Mouse (Mus musculus) layer of hippocampus, adult 6 months (tissue): ENCODE data around the gene Arhgdia. TPM values are rescaled to one million over a fixed set of nuclear protein-coding genes. Genes with fewer than 3 reads are reported as not detected.

Experiments used
- long read RNA-seq, 2 experiments: library from polyadenylated mRNA; unstranded; transcript quantifications; one replicate each; pipeline ENCODE4 v2.0.0; 2019 to 2020
- microRNA-seq: library from miRNA; unstranded; fragments of <30 nt; microRNA quantifications from one replicate; pipeline ENCODE4 v1.2.0, GENCODE M21; 2020
- polyA plus RNA-seq: library from polyadenylated mRNA; unstranded; fragments of <200 nt; fragmentation: Nextera tagmentation; gene quantifications from 2 replicates; pipeline ENCODE4 v1.2.3, GENCODE M21; 2021

The Arhgdia gene
- 199 and 207 TPM in 2 replicates for polyA plus RNA-seq
- long read RNA-seq, experiment 1, transcript Arhgdia-201 (6 exons, 2,150 nt): minor isoform, 17 of 289 reads
- long read RNA-seq, experiment 1, transcript Arhgdia-202 (6 exons, 1,867 nt): major isoform, 222 of 289 reads
- long read RNA-seq, experiment 1, partial matches to known transcripts: 15 of 289 reads
- long read RNA-seq, experiment 1, other reads (novel, unspliced or antisense): 35 of 289 reads
- long read RNA-seq, experiment 2, transcript Arhgdia-201 (6 exons, 2,150 nt): minor isoform, 79 of 1,615 reads
- long read RNA-seq, experiment 2, transcript Arhgdia-202 (6 exons, 1,867 nt): major isoform, 1,453 of 1,615 reads
- long read RNA-seq, experiment 2, partial matches to known transcripts: 57 of 1,615 reads
- long read RNA-seq, experiment 2, other reads (novel, unspliced or antisense): 26 of 1,615 reads

DNA sequence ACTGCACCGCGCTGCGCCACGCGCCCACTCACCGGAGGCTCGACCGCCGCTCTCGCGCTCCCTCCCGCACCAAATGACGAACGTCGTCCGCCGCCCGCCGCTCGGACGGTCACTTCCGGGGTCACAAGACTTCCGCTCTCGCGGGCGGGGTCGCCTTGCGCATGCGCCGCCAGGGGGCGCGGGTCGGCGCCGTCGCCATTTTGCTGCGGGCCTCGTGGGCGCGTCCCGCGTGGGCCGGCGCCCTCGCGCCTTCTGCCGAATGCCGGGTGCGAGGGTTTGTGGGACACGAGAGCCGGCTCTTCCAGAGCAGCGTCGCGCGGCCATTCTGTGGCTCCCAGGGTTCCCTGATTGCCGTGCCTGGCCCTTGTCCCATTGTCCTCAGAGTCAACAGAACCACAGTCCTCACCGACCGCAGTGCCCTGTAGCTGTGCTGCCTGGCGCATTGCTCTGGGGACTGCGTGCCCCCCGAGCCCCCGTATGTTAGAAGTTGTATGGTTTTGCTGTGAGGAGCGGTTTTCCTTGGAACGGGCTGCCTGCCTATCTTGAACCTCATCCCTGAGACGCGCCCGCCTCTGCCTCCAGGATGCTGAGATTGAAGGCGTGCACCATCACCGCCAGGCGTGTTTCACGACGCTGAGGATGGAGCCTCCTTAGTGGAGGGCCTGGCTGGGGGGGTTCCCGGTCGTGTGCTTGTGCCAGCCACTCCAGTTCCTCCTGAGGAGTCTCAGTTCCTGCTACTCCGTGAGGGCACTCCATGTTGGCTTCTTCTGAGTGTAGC, at the start of gene Arhgdia:
Gene Arhgdia (minus strand): TSS at position 135 of the 778 bp plus-strand sequence.

DNA sequence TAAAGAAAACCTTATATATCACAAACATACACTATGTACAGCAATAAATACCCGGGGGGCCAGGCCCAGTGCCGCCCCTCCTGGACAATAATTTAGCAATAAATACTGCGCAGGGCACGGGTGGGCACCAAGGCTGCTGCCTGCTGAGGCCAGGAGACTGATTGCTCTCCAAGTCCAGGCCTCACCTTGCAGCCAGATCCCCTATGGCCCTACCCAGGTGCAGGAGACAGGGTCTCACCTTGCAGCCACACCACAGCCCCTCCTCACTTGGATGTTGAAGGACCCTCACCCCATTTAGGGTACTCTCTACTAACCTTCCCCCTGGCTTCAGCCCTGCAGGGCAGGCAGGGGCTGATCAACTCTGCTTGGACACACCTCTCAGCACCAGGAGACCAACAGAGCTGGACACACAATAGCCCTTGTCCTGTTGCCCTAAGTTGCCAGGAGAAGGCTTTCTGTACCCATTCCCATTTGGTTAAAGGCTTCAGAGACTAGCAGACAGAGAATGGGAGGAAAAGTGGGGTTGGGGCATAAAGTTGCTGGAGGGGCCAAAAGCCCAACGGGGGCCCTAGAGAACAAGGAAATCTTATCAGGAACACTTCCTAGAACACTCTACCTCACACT, 43.8 kb upstream of the Arhgdia start, which contains the start of gene Sirt7:
Gene Sirt7 (minus strand): TSS at position 89 of the 624 bp plus-strand sequence.

DNA sequence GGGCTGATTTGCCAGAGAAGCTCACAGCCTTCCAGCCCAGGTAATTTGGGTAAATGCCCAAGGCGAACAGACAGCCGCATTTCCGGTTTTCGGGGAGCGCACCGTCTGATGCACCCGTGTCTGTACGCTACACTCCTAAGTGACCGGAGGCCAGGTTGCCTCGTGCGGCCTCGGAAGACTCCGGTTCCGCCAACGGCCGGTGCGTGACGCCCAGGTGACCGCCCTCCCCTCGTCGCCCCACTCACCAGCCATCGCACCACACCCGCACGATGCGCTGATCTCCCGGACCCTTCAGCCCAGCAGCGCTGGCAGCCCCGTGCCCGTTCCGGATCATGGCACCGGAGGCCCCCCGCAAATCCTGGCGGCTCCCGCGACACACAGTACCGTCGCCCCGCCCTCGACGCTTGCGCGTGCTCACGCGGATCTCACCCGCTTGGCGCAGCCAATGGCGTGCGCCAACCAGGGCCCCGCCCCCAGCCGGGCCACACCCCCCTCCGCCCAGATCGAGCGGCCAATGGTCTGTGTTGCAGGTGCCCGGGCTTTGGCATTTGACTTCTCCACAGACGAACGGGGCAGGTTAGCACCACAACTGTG, 36.2 kb upstream of the Arhgdia start, which contains the start of gene Pcyt2:
Gene Pcyt2 (minus strand): TSS at position 418 of the 594 bp plus-strand sequence.

DNA sequence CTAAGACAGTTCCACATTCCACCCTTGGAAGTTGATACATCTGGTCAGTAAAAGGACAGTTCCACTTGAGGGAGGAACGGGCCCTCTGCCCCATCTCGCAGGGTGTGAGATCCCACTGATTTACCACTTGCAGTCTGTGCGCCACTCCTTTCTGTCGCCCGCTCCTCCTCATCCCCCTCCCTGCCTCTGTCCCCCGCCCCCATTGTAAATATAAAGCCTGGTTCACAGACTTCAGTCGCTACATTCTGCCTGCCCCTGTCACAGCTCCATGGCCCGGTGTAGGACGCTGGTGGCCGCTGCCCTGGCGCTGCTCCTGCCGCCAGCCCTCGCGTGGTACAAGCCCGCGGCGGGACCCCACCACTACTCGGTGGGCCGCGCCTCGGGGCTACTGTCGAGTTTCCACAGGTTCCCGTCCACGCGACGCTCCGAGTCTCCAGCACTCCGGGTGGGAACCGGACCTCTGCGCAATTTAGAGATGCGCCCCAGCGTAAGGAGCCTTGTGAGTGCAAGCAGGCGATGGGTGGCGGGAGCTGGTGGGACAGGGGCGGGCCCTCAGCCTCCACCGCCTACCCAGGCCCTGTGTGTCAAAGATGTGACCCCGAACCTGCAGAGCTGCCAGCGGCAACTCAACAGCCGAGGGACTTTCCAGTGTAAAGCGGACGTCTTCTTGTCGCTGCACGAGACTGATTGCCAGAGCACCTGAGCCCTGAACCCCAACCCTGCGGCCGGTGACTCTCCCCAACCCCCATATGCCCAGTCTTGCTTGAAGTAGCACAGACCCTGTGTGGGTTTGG, 27.0 kb upstream of the Arhgdia start, which contains the start of gene Npb:
Gene Npb (plus strand): TSS at position 237 of the 794 bp plus-strand sequence.

DNA sequence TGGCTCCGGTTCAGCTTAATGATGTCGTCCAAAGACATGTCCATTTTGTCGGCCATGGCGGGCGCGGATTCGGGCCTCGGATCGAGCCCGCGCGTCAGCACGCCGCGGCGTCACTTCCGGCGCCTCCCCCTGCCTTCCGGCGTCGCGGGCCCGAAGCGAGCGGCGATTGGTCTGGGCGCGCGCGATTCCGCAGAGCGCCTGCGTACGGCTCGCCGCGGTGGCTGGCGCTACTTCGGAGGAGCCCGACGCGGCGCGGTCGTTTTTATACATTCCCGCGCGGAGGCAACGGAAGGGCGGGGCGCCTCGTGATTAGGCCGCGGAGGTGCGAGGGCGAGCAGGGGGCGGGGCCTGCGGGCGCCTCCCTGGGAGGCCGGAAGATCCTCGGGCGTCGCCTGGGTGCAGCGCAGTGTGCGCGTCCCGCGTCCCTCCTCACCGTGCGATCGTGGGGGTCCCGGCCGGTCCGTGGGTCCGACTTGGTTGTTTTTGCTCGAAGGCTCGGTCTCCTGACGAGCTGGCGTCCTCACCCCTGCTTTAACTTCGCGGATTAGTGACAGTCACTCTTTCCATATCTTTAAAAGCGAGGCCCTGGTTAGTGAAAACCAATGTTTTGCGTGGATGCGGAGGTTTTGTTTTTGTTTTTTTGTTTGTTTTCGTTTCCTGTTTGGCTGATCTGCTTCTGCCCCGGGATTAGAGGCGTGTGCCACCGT, 17.0 kb upstream of the Arhgdia start, which contains the start of the genes Alyref and Anapc11:
Gene Alyref (minus strand): TSS at position 83 of the 707 bp plus-strand sequence.
Gene Anapc11 (plus strand): TSS at position 139 of the 707 bp plus-strand sequence.

DNA sequence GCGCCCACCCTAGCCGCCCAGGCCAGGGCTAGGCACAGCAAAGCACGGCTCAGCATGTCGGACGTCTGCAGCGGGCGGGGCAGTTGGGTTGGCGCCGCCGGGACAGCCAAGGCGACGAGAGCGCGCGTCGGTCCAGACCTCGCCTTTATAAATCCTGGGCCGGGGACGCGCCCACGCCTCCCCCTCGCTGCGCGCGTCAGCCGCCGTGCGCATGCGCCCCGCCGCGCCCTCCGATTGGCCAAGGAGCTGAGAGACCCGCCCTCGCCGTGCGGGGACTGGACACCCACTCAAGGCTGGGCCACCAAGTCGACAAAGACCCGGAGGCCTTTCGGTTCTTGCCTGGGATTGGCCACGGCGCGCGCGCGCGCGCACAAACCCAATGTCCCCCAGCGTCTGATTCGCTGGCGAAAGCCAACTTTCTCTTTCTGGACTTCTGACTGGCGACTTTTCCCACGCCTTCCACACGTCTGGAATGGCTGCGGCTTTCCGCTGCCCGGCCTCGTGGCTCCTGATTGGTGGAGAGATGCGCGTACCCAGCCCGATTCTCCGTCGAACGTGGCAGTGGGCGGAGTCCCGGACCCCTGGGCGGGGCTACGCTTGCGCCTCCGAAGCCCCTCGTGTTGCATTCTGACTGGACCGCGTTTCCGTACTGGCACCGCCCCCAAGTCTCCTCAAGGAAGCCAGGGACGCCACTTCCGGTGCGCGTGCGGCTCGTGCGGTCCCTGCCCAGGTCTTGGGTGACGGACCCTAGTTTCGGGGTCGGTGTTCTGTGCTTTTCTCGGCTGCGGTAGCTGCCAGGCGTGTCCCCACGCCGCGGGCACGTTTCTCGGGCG, 8.5 kb downstream of the Arhgdia start, which contains the start of gene P4hb:
Gene P4hb (minus strand): TSS at position 502 of the 833 bp plus-strand sequence.

DNA sequence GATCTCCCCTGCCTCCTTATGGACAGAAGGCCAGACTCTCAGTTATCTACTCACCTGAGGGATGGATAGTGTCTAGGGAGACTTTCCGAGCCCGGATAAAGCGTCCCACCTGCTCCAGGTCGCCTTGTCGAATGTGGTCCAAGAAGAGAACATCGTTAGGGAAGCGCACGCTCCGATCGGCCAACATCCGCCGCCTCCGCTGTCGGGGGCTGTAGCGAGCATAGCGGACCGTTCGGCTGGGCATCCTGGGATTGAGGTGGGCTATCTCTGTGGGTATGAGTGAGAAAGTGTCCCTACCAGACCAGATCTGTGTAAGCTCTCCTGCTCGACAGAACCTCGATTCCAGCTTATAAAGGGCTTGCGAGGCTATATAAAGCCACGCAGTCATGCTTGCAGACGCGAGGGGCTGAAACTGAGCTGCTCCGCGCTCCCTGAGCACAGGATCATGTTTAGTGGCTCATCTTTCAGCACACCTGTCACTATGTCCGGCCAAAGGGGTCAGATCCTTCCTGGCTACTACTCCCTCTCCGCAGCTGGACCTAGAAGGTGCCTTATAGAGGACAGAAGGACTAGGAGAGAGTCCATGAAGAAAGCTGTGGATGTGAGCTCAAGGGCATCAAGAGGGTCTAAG, 30.5 kb downstream of the Arhgdia start, which contains the start of gene Ppp1r27:
Gene Ppp1r27 (minus strand): TSS at position 323 of the 631 bp plus-strand sequence.

DNA sequence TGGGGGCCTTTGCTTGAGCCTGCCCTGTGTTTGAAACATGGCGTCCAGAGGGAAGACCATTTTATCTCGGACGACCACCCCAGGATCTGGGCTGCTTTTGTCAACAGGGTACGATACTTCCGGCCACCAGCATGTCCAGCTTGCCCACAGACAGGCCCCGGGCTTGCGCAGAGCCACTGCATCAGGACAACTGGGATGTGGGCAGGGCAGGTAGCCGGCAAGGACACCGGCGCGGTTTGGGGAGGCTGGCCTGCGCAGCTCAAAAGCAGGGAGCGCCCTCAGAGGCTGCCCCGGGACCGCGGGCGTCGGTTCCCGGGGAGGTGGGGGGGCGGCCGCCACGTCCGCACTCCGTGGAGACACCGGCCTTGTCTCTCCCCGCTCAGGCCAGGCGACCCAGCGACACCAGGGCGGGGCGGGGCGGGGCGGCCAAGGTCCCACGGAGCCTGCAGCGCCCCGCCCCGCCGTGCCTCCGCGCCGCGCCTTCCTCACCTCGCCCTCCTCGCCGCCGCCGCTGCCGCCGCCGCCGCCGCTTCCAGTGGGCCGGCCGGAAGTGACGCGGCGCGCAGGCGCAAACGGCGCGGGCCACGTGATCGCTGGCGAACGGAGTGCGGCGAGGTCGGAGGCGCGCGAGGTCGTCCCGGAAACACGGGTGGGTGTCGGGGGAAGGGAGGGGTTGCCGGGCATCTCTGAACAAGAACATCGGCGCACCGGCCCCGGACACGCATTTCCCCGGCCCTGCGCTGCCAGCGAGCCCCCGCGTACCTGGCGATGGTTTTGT, 32.1 kb downstream of the Arhgdia start, which contains the start of gene Mcrip1:
Gene Mcrip1 (minus strand): TSS at position 560 of the 778 bp plus-strand sequence.

DNA sequence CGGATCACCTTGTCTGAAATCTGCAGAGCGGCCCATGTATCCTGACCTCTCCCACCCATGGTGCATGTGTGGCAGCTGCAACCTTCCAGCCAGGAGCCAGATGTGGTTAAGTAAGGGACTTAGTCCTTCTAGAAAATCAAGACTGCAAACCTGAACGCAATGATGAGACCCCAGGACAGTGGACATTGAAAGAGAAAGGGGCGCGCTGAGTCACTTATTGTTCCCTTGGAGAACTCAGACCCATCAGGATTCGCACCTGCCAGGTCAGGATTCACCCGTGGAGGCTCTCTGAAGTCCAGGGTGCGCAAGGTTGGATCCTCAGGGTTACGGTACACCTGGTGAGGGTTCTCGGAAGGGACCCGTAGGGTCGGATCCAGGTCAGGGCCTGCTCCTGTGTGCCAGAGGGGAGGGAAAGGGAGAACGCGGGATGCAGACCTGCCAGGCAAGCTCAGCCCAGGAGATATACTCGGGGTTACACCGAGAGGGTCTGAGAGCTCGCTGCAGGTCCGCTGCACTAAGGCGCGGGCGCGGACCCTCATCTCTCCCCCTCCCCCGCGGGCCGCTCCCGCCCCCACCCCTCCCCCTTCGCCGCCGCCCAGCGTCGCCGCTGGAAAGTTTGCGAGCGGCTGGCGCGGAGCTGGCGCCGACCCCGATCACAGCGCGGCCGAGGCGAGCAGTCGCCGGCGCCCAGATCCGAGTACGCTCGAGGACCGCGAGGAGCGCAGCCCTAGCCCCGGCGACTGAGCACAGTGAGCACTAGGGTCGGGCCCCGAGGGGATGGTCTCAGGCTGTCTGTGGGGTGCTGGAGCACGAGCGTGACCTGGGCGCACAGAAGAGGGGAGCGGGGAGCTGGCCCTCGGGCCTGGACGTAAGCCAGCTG, 51.1 kb downstream of the Arhgdia start, which contains the start of gene Gcgr:
Gene Gcgr (plus strand): TSS at position 615 of the 880 bp plus-strand sequence.

Small RNAs within 50 kb of the gene (microRNA-seq; reads per million reads assigned to microRNA genes)
- gene Mir6936: 7.5 reads per million, percentile 26 among the genes with 10 or more reads in this experiment

Other genes with a start within 250 kb of the Arhgdia start
- 2,332 and 2,802 TPM in 2 replicates for gene Actg1, start 233.1 kb downstream of the Arhgdia start, polyA plus RNA-seq
- gene Fscn2, start 220.1 kb downstream of the Arhgdia start, polyA plus RNA-seq: 1.6 TPM in 2 replicates
- 8.4 and 9.4 TPM in 2 replicates for gene Faap100, start 202.9 kb downstream of the Arhgdia start, polyA plus RNA-seq
- gene Nploc4, start 143.9 kb downstream of the Arhgdia start, polyA plus RNA-seq: 5.8 and 6.1 TPM in 2 replicates
- gene Tspan10, start 139.0 kb downstream of the Arhgdia start, polyA plus RNA-seq: 0.21 TPM in 1 of 2 replicates, not detected in the other
- gene Pde6g, start 128.1 kb downstream of the Arhgdia start, polyA plus RNA-seq: 0.58 and 1.0 TPM in 2 replicates
- 31.7 and 34.6 TPM in 2 replicates for gene Oxld1, start 123.6 kb downstream of the Arhgdia start, polyA plus RNA-seq
- 29.5 and 39.5 TPM in 2 replicates for gene Ccdc137, start 123.5 kb downstream of the Arhgdia start, polyA plus RNA-seq
- 87.8 and 95.3 TPM in 2 replicates for gene Arl16, start 114.0 kb downstream of the Arhgdia start, polyA plus RNA-seq
- 104 and 110 TPM in 2 replicates for gene Mrpl12, start 97.0 kb downstream of the Arhgdia start, polyA plus RNA-seq
- gene Slc25a10, start 89.8 kb downstream of the Arhgdia start, polyA plus RNA-seq: 13.3 and 13.5 TPM in 2 replicates
- gene Gcgr, start 50.9 kb downstream of the Arhgdia start, polyA plus RNA-seq: 0.06 TPM in 1 of 2 replicates, not detected in the other
- gene Mcrip1, start 31.9 kb downstream of the Arhgdia start, polyA plus RNA-seq: 224 and 238 TPM in 2 replicates
- not detected in 2 replicates for gene Ppp1r27, start 30.5 kb downstream of the Arhgdia start, polyA plus RNA-seq
- 126 and 135 TPM in 2 replicates for gene P4hb, start 8.4 kb downstream of the Arhgdia start, polyA plus RNA-seq
- 8.1 and 9.0 TPM in 2 replicates for gene Alyref, start 16.7 kb upstream of the Arhgdia start, polyA plus RNA-seq
- 89.9 and 107 TPM in 2 replicates for gene Anapc11, start 16.8 kb upstream of the Arhgdia start, polyA plus RNA-seq
- gene Npb, start 26.9 kb upstream of the Arhgdia start, polyA plus RNA-seq: 2.9 and 3.2 TPM in 2 replicates
- 107 and 110 TPM in 2 replicates for gene Pcyt2, start 36.3 kb upstream of the Arhgdia start, polyA plus RNA-seq
- gene Sirt7, start 43.6 kb upstream of the Arhgdia start, polyA plus RNA-seq: 18.0 and 18.2 TPM in 2 replicates
- 12.7 and 13.4 TPM in 2 replicates for gene Mafg, start 52.0 kb upstream of the Arhgdia start, polyA plus RNA-seq
- 3.6 and 4.8 TPM in 2 replicates for gene Pycr1, start 62.1 kb upstream of the Arhgdia start, polyA plus RNA-seq
- 3.6 and 4.0 TPM in 2 replicates for gene Myadml2, start 66.5 kb upstream of the Arhgdia start, polyA plus RNA-seq
- gene Notum, start 79.6 kb upstream of the Arhgdia start, polyA plus RNA-seq: 0.49 and 1.1 TPM in 2 replicates
- 44.3 and 52.2 TPM in 2 replicates for gene Aspscr1, start 91.3 kb upstream of the Arhgdia start, polyA plus RNA-seq
- 64.8 and 72.5 TPM in 2 replicates for gene Cenpx, start 132.1 kb upstream of the Arhgdia start, polyA plus RNA-seq
- gene Lrrc45, start 132.3 kb upstream of the Arhgdia start, polyA plus RNA-seq: 5.4 and 6.0 TPM in 2 replicates
- gene Rac3, start 139.8 kb upstream of the Arhgdia start, polyA plus RNA-seq: 40.8 and 52.4 TPM in 2 replicates
- 31.5 TPM in 2 replicates for gene Dcxr, start 145.7 kb upstream of the Arhgdia start, polyA plus RNA-seq
- 0.85 and 1.5 TPM in 2 replicates for gene Cbr2, start 150.5 kb upstream of the Arhgdia start, polyA plus RNA-seq
- 0.48 and 1.6 TPM in 2 replicates for gene Hmga1b, start 181.2 kb upstream of the Arhgdia start, polyA plus RNA-seq
- gene Rfng, start 202.6 kb upstream of the Arhgdia start, polyA plus RNA-seq: 47.1 and 63.6 TPM in 2 replicates
- gene Gps1, start 202.6 kb upstream of the Arhgdia start, polyA plus RNA-seq: 257 and 261 TPM in 2 replicates
- gene Dus1l, start 214.8 kb upstream of the Arhgdia start, polyA plus RNA-seq: 35.9 and 39.6 TPM in 2 replicates
- gene Fasn, start 242.9 kb upstream of the Arhgdia start, polyA plus RNA-seq: 45.4 and 45.9 TPM in 2 replicates